Mouse (Mus musculus) liver, embryonic 11.5 days (tissue): ENCODE data around the gene Grip1. TPM values are rescaled to one million over a fixed set of nuclear protein-coding genes. Genes with fewer than 3 reads are reported as not detected.

ENCODE experiments used
- ATAC-seq: fragments of 200-750 bp; cut with Nextera tagmentation; replicated peaks from 2 replicates; pipeline ENCODE4 v1.8.0; 2017; ENCODE audit warnings: moderate number of reproducible peaks, mild to moderate bottlenecking, moderate TSS enrichment, moderate library complexity; ENCODE audit not compliant: low FRiP score
- DNase-seq: peaks from one replicate; pipeline ENCODE4 v3.0.0-alpha.2; 2017; ENCODE audit warnings: low spot score
- H3K27ac ChIP-seq: fragments of 300-500 bp; sonication (generic); 2 replicates; pipeline ENCODE4 v1.5.1; 2014; ENCODE audit warnings: mild to moderate bottlenecking, low read depth, low read length, control low read depth
- H3K27me3 ChIP-seq: fragments of 300-500 bp; sonication (generic); replicated peaks from 2 replicates; pipeline ENCODE4 v1.6.1; 2014; ENCODE audit warnings: low read length, mixed read lengths; ENCODE audit not compliant: control insufficient read depth, insufficient read depth
- H3K36me3 ChIP-seq: fragments of 300-500 bp; sonication (generic); 2 replicates; pipeline ENCODE4 v1.6.1; 2014; ENCODE audit warnings: mild to moderate bottlenecking, low read length, moderate library complexity, mixed read lengths; ENCODE audit not compliant: control insufficient read depth, insufficient read depth
- H3K4me1 ChIP-seq: fragments of 300-500 bp; sonication (generic); replicated peaks from 2 replicates; pipeline ENCODE4 v1.6.1; 2014; ENCODE audit warnings: low read length, mixed read lengths; ENCODE audit not compliant: control insufficient read depth, insufficient read depth
- H3K4me2 ChIP-seq: fragments of 300-500 bp; sonication (generic); 2 replicates; pipeline ENCODE4 v1.6.1; 2014; ENCODE audit warnings: mild to moderate bottlenecking, control low read depth, moderate library complexity
- H3K4me3 ChIP-seq: fragments of 300-500 bp; sonication (generic); 2 replicates; pipeline ENCODE4 v1.5.1; 2014; ENCODE audit warnings: low read depth, low read length, control low read depth
- H3K9ac ChIP-seq: fragments of 300-500 bp; sonication (generic); 2 replicates; pipeline ENCODE4 v1.6.1; 2014; ENCODE audit warnings: low read depth, low read length, control low read depth
- H3K9me3 ChIP-seq: fragments of 300-500 bp; sonication (generic); 2 replicates; pipeline ENCODE4 v1.6.1; 2016; ENCODE audit warnings: low read length, inconsistent platforms, mixed read lengths; ENCODE audit not compliant: control insufficient read depth
- WGBS: fragments of 180-500 bp; shearing (Covaris S2); extraction: QIAGEN DNeasy Blood & Tissue Kit; methylation state at CpG from one replicate; pipeline ENCODE4 v1.1.7; 2014; 5-methylcytosine and 5-hydroxymethylcytosine counted together
- polyA plus RNA-seq: library from polyadenylated mRNA; unstranded; fragments of >200 nt; fragmentation: Nextera tagmentation; extraction: Ambion mirVana; gene quantifications from 2 replicates; pipeline ENCODE4 v1.2.1, GENCODE M21; 2014

Grip1 gene
- polyA plus RNA-seq, 1 experiment from 2014 or later, result 2.3 TPM

DNA sequence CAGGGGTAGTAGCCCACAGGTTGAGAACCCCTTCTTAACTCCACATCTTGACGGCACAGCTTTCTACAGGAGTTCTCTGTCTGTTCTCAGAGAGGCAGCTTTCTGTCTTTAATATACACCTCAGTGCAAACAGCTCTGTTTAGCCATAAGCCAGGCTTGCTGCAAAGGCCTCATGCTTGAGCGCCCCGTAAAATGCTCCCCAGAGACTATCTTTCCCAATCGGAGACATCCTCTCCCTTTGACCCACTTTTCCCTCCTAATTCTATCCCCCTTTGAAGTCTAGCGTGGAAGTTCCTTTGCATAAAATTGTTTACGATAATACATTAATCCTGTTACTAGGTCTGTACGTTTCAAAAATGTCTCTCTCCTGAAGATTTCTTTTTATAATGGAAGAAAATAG, 102.7 kb downstream of the Grip1 start:
- Histone ChIP-seq H3K4me1 (no peaks in the 10 kb centered on the region), H3K4me2 (no peak overlapping the region), H3K27ac (no peak overlapping the region), H3K9ac (no peak overlapping the region), H3K27me3 (no peaks in the 10 kb centered on the region), H3K36me3 (no peaks in the 10 kb centered on the region), H3K9me3 (no peaks in the 10 kb centered on the region), H3K4me3 (no peak overlapping the region)
- 88% methylated on average over 7 of the region's 7 CpGs for WGBS
- no peak for ATAC-seq
- DNase-seq, result no peak

DNA sequence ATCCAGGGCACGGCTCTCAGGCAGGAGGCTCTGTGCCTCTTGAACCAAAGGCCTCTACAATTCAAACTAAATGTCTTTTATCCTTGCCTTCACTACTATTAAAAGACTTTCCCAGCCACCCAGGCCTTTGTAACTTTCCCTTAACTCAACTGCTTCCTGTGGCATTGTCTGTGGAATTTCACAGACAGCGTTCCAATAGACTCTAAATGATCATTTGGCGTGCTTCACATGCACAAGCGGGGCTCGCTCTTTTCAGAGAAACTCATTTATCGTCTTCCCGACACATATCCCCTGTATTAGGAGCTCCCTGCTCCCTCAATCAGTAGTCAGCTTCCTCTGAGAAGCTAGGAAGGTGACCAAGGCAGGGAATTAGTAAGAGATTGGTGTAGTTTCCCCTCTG, 104.8 kb downstream of the Grip1 start:
- ATAC-seq, result no peak
- no peak overlapping the region for H3K27ac ChIP-seq

DNA sequence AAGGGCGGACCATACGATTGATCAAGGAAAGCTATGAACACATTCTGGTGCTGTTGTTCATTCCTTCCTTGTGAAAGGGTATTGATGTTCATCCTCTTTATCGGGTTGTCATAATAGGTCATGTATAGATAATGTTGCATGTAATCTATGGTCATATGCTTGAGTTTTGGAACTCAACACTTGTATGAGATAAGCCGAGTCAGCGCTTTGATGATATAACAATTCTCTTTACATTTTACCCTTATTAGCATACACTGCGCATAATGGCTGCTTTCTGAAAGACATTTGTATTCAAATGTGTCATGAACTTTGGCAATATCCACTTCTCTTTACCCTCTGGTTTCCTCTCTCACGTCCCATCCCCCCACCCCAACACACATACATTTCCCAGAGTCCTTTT, 111.2 kb downstream of the Grip1 start:
- H3K36me3 ChIP-seq, result no peaks in the 10 kb centered on the region
- DNase-seq, result no peak
- no peaks in the 10 kb centered on the region for H3K27me3 ChIP-seq
- 92% methylated on average over 7 of the region's 7 CpGs for WGBS
- no peak overlapping the region for H3K27ac ChIP-seq
- no peak for ATAC-seq
- no peak overlapping the region for H3K4me2 ChIP-seq
- no peaks in the 10 kb centered on the region for H3K4me1 ChIP-seq
- H3K4me3 ChIP-seq, result no peak overlapping the region
- H3K9me3 ChIP-seq, result no peaks in the 10 kb centered on the region
- no peak overlapping the region for H3K9ac ChIP-seq

More for the DNA sequence above, 104.8 kb downstream of the Grip1 start:
- no peak for DNase-seq
- no peak overlapping the region for H3K4me2 ChIP-seq
- no peaks in the 10 kb centered on the region for H3K27me3 ChIP-seq
- no peak overlapping the region for H3K4me3 ChIP-seq
- no peaks in the 10 kb centered on the region for H3K9me3 ChIP-seq
- 86% methylated on average over 7 of the region's 7 CpGs for WGBS
- H3K4me1 ChIP-seq, result no peaks in the 10 kb centered on the region
- no peak overlapping the region for H3K9ac ChIP-seq
- H3K36me3 ChIP-seq, result no peaks in the 10 kb centered on the region

DNA sequence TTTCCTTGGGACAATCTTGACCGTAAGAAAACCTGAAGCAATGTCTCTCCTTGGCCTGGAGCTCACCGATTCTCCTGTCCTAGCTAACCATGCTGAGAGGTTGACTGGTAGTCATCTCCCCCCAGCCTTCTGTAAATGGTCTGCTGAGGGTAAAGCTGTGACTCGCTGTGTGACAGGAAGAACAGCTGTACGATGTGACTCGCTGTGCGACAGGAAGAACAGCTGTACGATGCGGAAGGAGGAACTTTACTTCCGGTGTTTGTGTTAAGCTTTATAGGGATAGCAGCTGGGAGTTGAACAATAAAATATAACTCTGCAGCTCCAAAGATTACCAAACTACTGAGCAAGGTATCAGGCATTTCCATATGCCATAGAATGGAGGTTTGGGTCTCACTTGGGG, 119.5 kb downstream of the Grip1 start:
- no peaks in the 10 kb centered on the region for H3K4me1 ChIP-seq
- DNase-seq (no peak), ATAC-seq (no peak)
- H3K27me3 ChIP-seq, result no peaks in the 10 kb centered on the region
- H3K4me2 ChIP-seq, result no peak overlapping the region
- H3K4me3 ChIP-seq, result no peak overlapping the region
- no peaks in the 10 kb centered on the region for H3K36me3 ChIP-seq
- no peak overlapping the region for H3K9ac ChIP-seq
- no peak overlapping the region for H3K27ac ChIP-seq
- whole genome bisulfite sequencing, result 80% methylated on average over 9 of the region's 9 CpGs
- H3K9me3 ChIP-seq, result no peaks in the 10 kb centered on the region

DNA sequence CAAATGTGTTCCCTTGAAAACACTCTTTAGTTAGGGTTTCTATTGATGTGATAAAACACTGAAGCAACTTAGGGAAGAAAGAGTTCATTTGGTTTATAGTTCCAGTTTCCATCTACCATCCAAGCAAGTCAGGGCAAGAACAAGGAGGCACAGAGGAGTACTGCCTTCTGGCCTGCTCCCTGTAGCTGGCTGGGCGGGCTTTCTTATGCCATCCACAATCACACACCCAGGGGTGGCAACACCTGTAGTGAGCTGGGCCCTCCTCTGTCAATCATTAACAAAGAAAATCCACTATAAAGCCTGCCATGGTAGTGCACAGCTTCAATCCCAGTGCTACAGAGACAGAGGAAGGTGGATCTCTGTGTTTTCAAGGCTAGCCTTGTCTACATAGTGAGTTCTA, 122.2 kb downstream of the Grip1 start:
- Histone ChIP-seq H3K27me3 (no peaks in the 10 kb centered on the region), H3K27ac (no peak overlapping the region), H3K9me3 (no peaks in the 10 kb centered on the region), H3K4me2 (no peak overlapping the region), H3K9ac (no peak overlapping the region), H3K36me3 (no peaks in the 10 kb centered on the region), H3K4me3 (no peak overlapping the region), H3K4me1 (no peaks in the 10 kb centered on the region)
- WGBS, result 64% methylated on average over 1 of the region's 1 CpGs
- no peak for DNase-seq
- ATAC-seq, result no peak

DNA sequence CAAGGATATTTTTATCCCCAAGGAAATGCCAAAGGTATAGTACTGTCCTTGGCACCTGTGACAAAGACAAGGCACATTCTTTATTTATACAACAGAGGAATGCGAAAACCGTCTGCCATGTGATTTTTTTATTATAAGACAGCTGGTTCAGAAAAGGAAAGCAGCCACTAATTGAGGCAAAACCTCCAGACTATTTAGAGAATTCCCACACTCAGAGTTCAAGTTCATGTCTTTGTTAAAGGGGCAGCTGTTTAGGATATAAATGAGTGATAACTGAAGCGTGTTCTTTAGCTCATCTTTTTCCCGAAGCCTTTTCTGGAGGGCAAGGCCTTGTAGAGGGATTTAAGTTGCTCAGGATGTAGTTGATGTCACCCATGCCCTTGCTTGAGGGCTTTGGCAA, 126.4 kb downstream of the Grip1 start:
- no peaks in the 10 kb centered on the region for H3K36me3 ChIP-seq
- no peaks in the 10 kb centered on the region for H3K4me1 ChIP-seq
- no peak overlapping the region for H3K4me2 ChIP-seq
- ATAC-seq, result no peak
- H3K9ac ChIP-seq, result no peak overlapping the region
- no peaks in the 10 kb centered on the region for H3K9me3 ChIP-seq
- 77% methylated on average over 4 of the region's 4 CpGs for WGBS
- H3K27me3 ChIP-seq, result no peaks in the 10 kb centered on the region
- no peak overlapping the region for H3K27ac ChIP-seq
- DNase-seq, result no peak
- no peak overlapping the region for H3K4me3 ChIP-seq

DNA sequence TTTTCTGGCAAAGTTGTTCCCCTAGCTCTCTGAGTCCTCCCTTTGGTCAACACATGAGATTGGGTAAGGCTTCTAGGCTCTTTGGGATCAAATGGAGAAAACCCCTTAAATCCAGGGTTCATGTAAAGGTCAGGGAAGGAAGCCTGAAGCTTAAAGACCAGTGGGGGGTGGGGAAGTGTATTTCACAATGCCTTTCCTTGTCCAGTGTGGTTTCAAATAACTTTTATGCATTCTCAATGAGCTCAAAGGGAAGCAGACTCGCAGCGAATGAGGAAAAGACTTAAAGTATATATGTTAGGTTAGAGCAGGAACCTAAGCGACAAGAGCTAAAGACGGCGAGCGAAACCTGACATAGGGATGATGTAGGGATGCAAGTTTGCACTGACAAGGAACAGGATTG, 131.0 kb downstream of the Grip1 start:
- no peak for DNase-seq
- H3K27me3 ChIP-seq, result no peaks in the 10 kb centered on the region
- WGBS, result 82% methylated on average over 6 of the region's 6 CpGs

DNA sequence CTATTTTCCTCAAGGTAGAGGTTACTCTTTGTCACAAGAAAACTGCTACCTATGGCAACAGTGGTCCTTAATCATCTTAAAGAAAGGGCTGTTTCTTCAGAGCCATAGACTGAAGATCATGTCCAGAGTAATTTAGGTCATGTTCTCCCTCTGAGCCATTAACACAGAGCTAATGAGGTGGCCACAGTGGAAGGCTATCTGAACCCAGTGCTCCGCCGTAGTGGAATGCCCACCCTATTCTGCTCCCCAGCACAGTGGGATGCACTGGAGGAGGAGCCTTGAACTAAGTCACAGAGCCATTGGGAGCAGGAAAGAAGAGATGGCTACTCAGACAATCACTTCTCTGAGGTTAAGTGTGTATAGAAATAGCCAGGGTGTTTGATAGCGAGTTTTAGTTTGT, 133.3 kb downstream of the Grip1 start:
- Histone ChIP-seq H3K36me3 (no peaks in the 10 kb centered on the region), H3K27ac (no peak overlapping the region), H3K4me3 (no peak overlapping the region), H3K4me2 (no peak overlapping the region), H3K4me1 (no peaks in the 10 kb centered on the region), H3K27me3 (no peaks in the 10 kb centered on the region), H3K9ac (no peak overlapping the region), H3K9me3 (no peaks in the 10 kb centered on the region)
- no peak for ATAC-seq
- no peak for DNase-seq
- 86% methylated on average over 3 of the region's 3 CpGs for WGBS

More for the DNA sequence above, 131.0 kb downstream of the Grip1 start:
- ATAC-seq, result no peak
- Histone ChIP-seq H3K4me2 (no peak overlapping the region), H3K4me3 (no peak overlapping the region), H3K27ac (no peak overlapping the region), H3K4me1 (no peaks in the 10 kb centered on the region), H3K9ac (no peak overlapping the region), H3K36me3 (no peaks in the 10 kb centered on the region), H3K9me3 (no peaks in the 10 kb centered on the region)

DNA sequence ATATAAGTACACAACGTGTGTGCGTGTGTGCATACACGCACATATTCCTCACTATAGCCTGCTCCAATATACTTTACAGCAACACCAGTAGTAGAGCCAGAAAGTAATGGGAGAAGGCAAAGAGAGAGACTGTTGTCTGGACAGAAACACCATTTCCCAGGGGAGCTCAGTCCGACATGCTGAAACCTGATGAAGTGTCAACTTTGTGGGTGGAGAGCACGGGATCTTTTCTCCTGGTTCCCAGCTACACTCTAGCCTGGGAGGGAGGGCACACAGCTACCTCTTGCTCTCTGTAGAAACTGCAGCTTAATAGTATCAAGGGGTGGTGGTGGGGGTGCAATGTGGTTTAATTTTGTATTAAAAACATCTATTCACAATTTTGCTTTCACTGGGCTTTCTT, 143.2 kb downstream of the Grip1 start:
- WGBS, result 75% methylated on average over 5 of the region's 5 CpGs
- DNase-seq (no peak), ATAC-seq (no peak)
- Histone ChIP-seq H3K36me3 (no peaks in the 10 kb centered on the region), H3K27me3 (no peaks in the 10 kb centered on the region), H3K4me1 (no peaks in the 10 kb centered on the region), H3K27ac (no peak overlapping the region), H3K9ac (no peak overlapping the region), H3K9me3 (no peaks in the 10 kb centered on the region), H3K4me2 (no peak overlapping the region), H3K4me3 (no peak overlapping the region)
